Mouse (Mus musculus): ENCODE data around the gene Lzts3.

DNA sequence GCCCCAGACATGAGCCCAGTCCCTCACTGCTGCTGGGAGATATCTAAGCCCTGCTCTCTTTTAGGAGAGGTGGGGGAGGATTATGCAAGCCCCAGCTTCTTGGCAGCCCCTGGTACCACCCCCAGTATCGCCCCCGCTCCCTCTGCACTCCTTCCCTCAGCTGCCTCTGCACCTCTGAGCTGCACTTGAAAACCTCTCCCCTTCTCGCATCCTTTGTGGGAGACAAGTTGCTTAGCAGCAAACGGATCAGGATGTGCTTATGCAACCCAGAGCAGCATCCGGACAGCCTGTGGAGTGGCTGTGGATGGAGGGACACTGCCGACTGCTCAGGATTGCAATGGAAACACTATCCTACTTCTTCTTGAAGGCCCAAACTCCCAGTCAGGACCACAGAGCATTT is 14.9 kb upstream of the Lzts3 start:
- TF ChIP-seq CTCF (IDR thresholded peaks at IDR 0.05; ENCODE audit: insufficient read depth, low read length) (no peak), POLR2A (IDR thresholded peaks at IDR 0.05; ENCODE audit: borderline replicate concordance, extremely low read depth, low read depth, low read length) (no peak)
